27 mouse cellular contexts compared by ENCODE assay signal in the genomic region with DNA sequence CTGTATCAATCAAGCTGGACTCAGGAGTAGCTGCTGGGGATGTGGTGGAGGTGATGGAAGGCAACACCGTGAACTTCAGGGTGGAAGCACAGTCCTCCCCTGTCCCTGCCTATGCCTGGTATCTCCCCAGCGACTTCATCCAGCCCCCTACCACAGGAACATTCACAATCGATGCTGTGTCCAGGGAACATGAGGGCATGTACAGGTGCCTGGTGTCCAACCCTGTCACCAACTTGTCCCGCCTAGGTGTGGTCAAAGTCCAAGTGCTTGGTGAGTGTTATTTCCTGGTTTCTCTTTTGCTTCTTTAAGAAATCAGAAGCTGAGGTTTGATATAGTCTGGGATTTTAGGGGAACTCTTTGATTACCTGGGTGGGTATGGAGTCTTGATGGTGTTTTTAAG. TPM values are rescaled to one million over a fixed set of nuclear protein-coding genes. Genes with fewer than 3 reads are reported as not detected.
"Had no signal": no experiment of that assay in that cellular context is flagged by ENCODE, and none has a peak within 500 bp of the region (broad histone marks: within the 10 kb centered on the region; RNA-seq: fewer than 3 reads in every experiment).

No protein-coding gene starts in this region.

- H3K4me3 ChIP-seq: layer of hippocampus, adult 2 months; lung, embryonic 15.5 days; midbrain, embryonic 12.5 days; midbrain, embryonic 15.5 days; neural tube, embryonic 12.5 days; neural tube, embryonic 15.5 days had no signal

- DNase-seq: kidney, adult 18-20 months; kidney, postnatal 25 days; layer of hippocampus, adult 9-11 months; lung, adult 18-20 months; lung, postnatal 10 days; lung, postnatal 36 days; right cerebral cortex, postnatal 25 days; thymus, adult 2 months; thymus, postnatal 14 days had no signal

- ATAC-seq: inflammation-experienced regulatory T-cells, adult 6 months; midbrain, embryonic 15.5 days had no signal

- H3K4me2 ChIP-seq: lung, embryonic 15.5 days; midbrain, embryonic 12.5 days; midbrain, embryonic 15.5 days; neural tube, embryonic 12.5 days; neural tube, embryonic 15.5 days had no signal

- H3K36me3 ChIP-seq: lung, embryonic 15.5 days; midbrain, embryonic 12.5 days; midbrain, embryonic 15.5 days; neural tube, embryonic 12.5 days; neural tube, embryonic 15.5 days had no signal

- H3K4me1 ChIP-seq: lung, embryonic 15.5 days; midbrain, embryonic 12.5 days; midbrain, embryonic 15.5 days; neural tube, embryonic 12.5 days; neural tube, embryonic 15.5 days had no signal

- H3K9me3 ChIP-seq: lung, embryonic 15.5 days; neural tube, embryonic 15.5 days had no signal

- H3K27me3 ChIP-seq: lung, embryonic 15.5 days; midbrain, embryonic 12.5 days; midbrain, embryonic 15.5 days; neural tube, embryonic 12.5 days; neural tube, embryonic 15.5 days had no signal

- H3K9ac ChIP-seq: liver, embryonic 14.5 days; lung, embryonic 15.5 days; midbrain, embryonic 12.5 days; midbrain, embryonic 15.5 days; neural tube, embryonic 12.5 days; neural tube, embryonic 15.5 days had no signal

- H3K27ac ChIP-seq: kidney, postnatal 0 days; layer of hippocampus, adult 2 months; liver, embryonic 14.5 days; lung, embryonic 15.5 days; midbrain, embryonic 12.5 days; midbrain, embryonic 15.5 days; neural tube, embryonic 12.5 days; neural tube, embryonic 15.5 days had no signal

RNA-seq across cellular contexts. Expression of a gene that starts 6.3 kb away (rescaled TPM):
- total RNA-seq: layer of hippocampus, adult 2 months; layer of hippocampus, postnatal 25 days; left cerebral cortex, adult 18-20 months; left cerebral cortex, postnatal 25 days; liver, adult 2 months had no signal
- polyA plus RNA-seq: kidney, embryonic 14.5 days; kidney, postnatal 0 days; limb, embryonic 11.5 days; limb, embryonic 14.5 days; liver, adult 2 months; liver, embryonic 14.5 days; lung, embryonic 15.5 days; midbrain, embryonic 12.5 days; midbrain, embryonic 15.5 days; neural tube, embryonic 12.5 days; neural tube, embryonic 15.5 days; spleen, adult 2 months had no signal

RNA-seq across cellular contexts. Expression of a gene that starts 19.7 kb away (rescaled TPM):
- total RNA-seq: layer of hippocampus, adult 2 months; layer of hippocampus, postnatal 25 days; left cerebral cortex, adult 18-20 months; left cerebral cortex, postnatal 25 days; liver, adult 2 months had no signal
- polyA plus RNA-seq: inflammation-experienced regulatory T-cells, adult 6 months; kidney, embryonic 14.5 days; kidney, postnatal 0 days; limb, embryonic 14.5 days; liver, adult 2 months; liver, embryonic 14.5 days; lung, embryonic 15.5 days; midbrain, embryonic 12.5 days; midbrain, embryonic 15.5 days; neural tube, embryonic 12.5 days; neural tube, embryonic 15.5 days; spleen, adult 2 months; stomach, embryonic 16.5 days had no signal

RNA-seq across cellular contexts. Expression of a gene that starts 21.0 kb away (rescaled TPM):
- total RNA-seq: layer of hippocampus, adult 2 months; layer of hippocampus, postnatal 25 days; left cerebral cortex, adult 18-20 months; left cerebral cortex, postnatal 25 days had no signal
- polyA plus RNA-seq: kidney, embryonic 14.5 days; midbrain, embryonic 12.5 days; midbrain, embryonic 15.5 days; neural tube, embryonic 12.5 days had no signal
